Mouse (Mus musculus): ENCODE results near the gene Epyc. TPM values are rescaled to one million over a fixed set of nuclear protein-coding genes. Genes with fewer than 3 reads are reported as not detected.
"Not testable (repeated sequence)": the region's sequence is repeated elsewhere in the genome, so short reads cannot be mapped to it uniquely, and the experiment has no call there.

The Epyc gene
- polyA plus RNA-seq, 1 experiment from 2014 or later: 3.2 TPM

- no peak overlapping the region for H3K9ac ChIP-seq (ENCODE audit: low read length)
- WGBS: 77% methylated on average over 1 of the region's 1 CpGs
- H3K27ac ChIP-seq (ENCODE audit: low read depth, low read length): no peak overlapping the region
- H3K27me3 ChIP-seq (ENCODE audit: control insufficient read depth, insufficient read depth, low read length): no peaks in the 10 kb centered on the region
- DNase-seq (ENCODE audit: low spot score) (no peak), ATAC-seq (replicated peaks; ENCODE audit: low FRiP score) (no peak)
- H3K9me3 ChIP-seq (ENCODE audit: control insufficient read depth, low read length): no peaks in the 10 kb centered on the region
- no peaks in the 10 kb centered on the region for H3K36me3 ChIP-seq (ENCODE audit: control insufficient read depth, insufficient read depth, low read length)
- H3K4me3 ChIP-seq (ENCODE audit: low read depth, low read length): no peak overlapping the region
- H3K4me2 ChIP-seq (ENCODE audit: low read depth, low read length, severe bottlenecking): no peak overlapping the region
- H3K4me1 ChIP-seq (replicated peaks; ENCODE audit: control insufficient read depth, insufficient read depth, low read length): no peaks in the 10 kb centered on the region
Measured at GRCm38 (mm10) chr10:97717233-97717632, 73.4 kb downstream of the Epyc start.

DNA sequence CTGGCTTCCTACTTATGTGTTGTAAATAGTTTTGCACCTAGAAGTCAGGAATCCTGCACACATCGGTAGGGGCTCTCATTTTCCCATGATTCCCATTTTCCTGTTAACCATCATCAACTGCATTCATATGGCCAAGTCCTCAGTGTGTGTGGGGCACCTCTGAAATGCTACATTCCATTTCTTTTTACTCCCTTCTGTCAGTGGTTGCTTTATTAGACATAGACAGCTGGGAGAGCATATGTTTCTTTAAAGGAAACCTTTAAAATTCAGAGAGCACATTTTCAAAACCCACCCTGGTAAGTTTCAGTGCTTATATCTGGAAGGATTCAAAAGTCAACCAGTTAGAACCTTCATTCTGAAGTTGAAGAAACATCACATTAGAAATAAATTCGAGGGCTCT, 74.2 kb downstream of the Epyc start:
- DNase-seq (ENCODE audit: low spot score): no peak
- 77% methylated on average over 2 of the region's 2 CpGs for WGBS
- no peaks in the 10 kb centered on the region for H3K4me1 ChIP-seq (replicated peaks; ENCODE audit: control insufficient read depth, insufficient read depth, low read length)
- no peak overlapping the region for H3K9ac ChIP-seq (ENCODE audit: low read length)
- H3K4me2 ChIP-seq (ENCODE audit: low read depth, low read length, severe bottlenecking): no peak overlapping the region
- no peak overlapping the region for H3K4me3 ChIP-seq (ENCODE audit: low read depth, low read length)
- no peaks in the 10 kb centered on the region for H3K9me3 ChIP-seq (ENCODE audit: control insufficient read depth, low read length)
- H3K27ac ChIP-seq (ENCODE audit: low read depth, low read length): no peak overlapping the region
- ATAC-seq (replicated peaks; ENCODE audit: low FRiP score): no peak
- no peaks in the 10 kb centered on the region for H3K36me3 ChIP-seq (ENCODE audit: control insufficient read depth, insufficient read depth, low read length)
- H3K27me3 ChIP-seq (ENCODE audit: control insufficient read depth, insufficient read depth, low read length): no peaks in the 10 kb centered on the region

GRCm38 (mm10) chr10:97720625-97721024, 76.8 kb downstream of the Epyc start:
- Histone ChIP-seq H3K27me3 (ENCODE audit: control insufficient read depth, insufficient read depth, low read length) (no peaks in the 10 kb centered on the region), H3K36me3 (ENCODE audit: control insufficient read depth, insufficient read depth, low read length) (no peaks in the 10 kb centered on the region)
- WGBS: 94% methylated on average over 1 of the region's 1 CpGs

DNA sequence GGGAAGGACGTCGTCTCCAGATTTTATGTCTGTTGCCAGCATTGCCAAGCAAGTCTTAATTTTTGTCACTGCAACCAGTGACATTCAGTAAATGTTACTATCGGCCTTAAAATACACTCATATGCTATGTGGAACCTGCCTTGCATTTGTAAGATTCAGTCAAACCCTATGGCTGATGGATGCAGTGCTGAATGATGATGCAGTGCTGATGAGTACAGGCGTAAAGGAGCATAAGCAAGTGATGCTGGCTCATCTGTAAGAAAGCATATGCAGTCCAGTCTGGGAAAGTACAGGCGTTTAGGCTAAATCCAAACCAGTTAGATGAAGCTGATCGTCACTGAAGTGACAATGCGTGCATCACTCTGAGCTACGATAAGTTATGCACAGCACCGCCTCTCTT, 78.8 kb downstream of the Epyc start:
- no peak overlapping the region for H3K4me2 ChIP-seq (ENCODE audit: low read depth, low read length, severe bottlenecking)
- no peak overlapping the region for H3K27ac ChIP-seq (ENCODE audit: low read depth, low read length)
- 94% methylated on average over 9 of the region's 9 CpGs for WGBS
- DNase-seq (ENCODE audit: low spot score): no peak
- ATAC-seq (replicated peaks; ENCODE audit: low FRiP score): no peak
- no peaks in the 10 kb centered on the region for H3K4me1 ChIP-seq (replicated peaks; ENCODE audit: control insufficient read depth, insufficient read depth, low read length)
- H3K9me3 ChIP-seq (ENCODE audit: control insufficient read depth, low read length): no peaks in the 10 kb centered on the region
- H3K4me3 ChIP-seq (ENCODE audit: low read depth, low read length): no peak overlapping the region
- H3K36me3 ChIP-seq (ENCODE audit: control insufficient read depth, insufficient read depth, low read length): no peaks in the 10 kb centered on the region
- no peaks in the 10 kb centered on the region for H3K27me3 ChIP-seq (ENCODE audit: control insufficient read depth, insufficient read depth, low read length)
- no peak overlapping the region for H3K9ac ChIP-seq (ENCODE audit: low read length)

More at GRCm38 (mm10) chr10:97720625-97721024, 76.8 kb downstream of the Epyc start:
- ATAC-seq (replicated peaks; ENCODE audit: low FRiP score) (no peak), DNase-seq (ENCODE audit: low spot score) (no peak)
- H3K4me2 ChIP-seq (ENCODE audit: low read depth, low read length, severe bottlenecking): no peak overlapping the region
- H3K27ac ChIP-seq (ENCODE audit: low read depth, low read length): no peak overlapping the region
- no peak overlapping the region for H3K4me3 ChIP-seq (ENCODE audit: low read depth, low read length)
- no peak overlapping the region for H3K9ac ChIP-seq (ENCODE audit: low read length)
- H3K4me1 ChIP-seq (replicated peaks; ENCODE audit: control insufficient read depth, insufficient read depth, low read length): no peaks in the 10 kb centered on the region
- no peaks in the 10 kb centered on the region for H3K9me3 ChIP-seq (ENCODE audit: control insufficient read depth, low read length)

- no peaks in the 10 kb centered on the region for H3K9me3 ChIP-seq (ENCODE audit: control insufficient read depth, low read length)
- H3K4me1 ChIP-seq (replicated peaks; ENCODE audit: control insufficient read depth, insufficient read depth, low read length): no peaks in the 10 kb centered on the region
- no peak overlapping the region for H3K4me2 ChIP-seq (ENCODE audit: low read depth, low read length, severe bottlenecking)
- H3K27ac ChIP-seq (ENCODE audit: low read depth, low read length): no peak overlapping the region
- no peak overlapping the region for H3K9ac ChIP-seq (ENCODE audit: low read length)
- no peaks in the 10 kb centered on the region for H3K36me3 ChIP-seq (ENCODE audit: control insufficient read depth, insufficient read depth, low read length)
- ATAC-seq (replicated peaks; ENCODE audit: low FRiP score) (no peak), DNase-seq (ENCODE audit: low spot score) (no peak)
- no peaks in the 10 kb centered on the region for H3K27me3 ChIP-seq (ENCODE audit: control insufficient read depth, insufficient read depth, low read length)
- WGBS: 59% methylated on average over 1 of the region's 1 CpGs
- H3K4me3 ChIP-seq (ENCODE audit: low read depth, low read length): no peak overlapping the region
Measured at GRCm38 (mm10) chr10:97725929-97726328, 82.1 kb downstream of the Epyc start.

GRCm38 (mm10) chr10:97726655-97727054, 82.8 kb downstream of the Epyc start, which contains the start of gene C030005K15Rik:
Gene C030005K15Rik, minus strand, starts transcription at chr10:97726755.
- not testable (repeated sequence) for H3K36me3 ChIP-seq (ENCODE audit: control insufficient read depth, insufficient read depth, low read length); H3K27me3 ChIP-seq (ENCODE audit: control insufficient read depth, insufficient read depth, low read length); ATAC-seq (replicated peaks; ENCODE audit: low FRiP score); H3K27ac ChIP-seq (ENCODE audit: low read depth, low read length); DNase-seq (ENCODE audit: low spot score); H3K4me3 ChIP-seq (ENCODE audit: low read depth, low read length); H3K4me2 ChIP-seq (ENCODE audit: low read depth, low read length, severe bottlenecking); H3K9ac ChIP-seq (ENCODE audit: low read length); H3K9me3 ChIP-seq (ENCODE audit: control insufficient read depth, low read length); H3K4me1 ChIP-seq (replicated peaks; ENCODE audit: control insufficient read depth, insufficient read depth, low read length)

Other genes starting within 250 kb of the Epyc start
- 15.1 and 15.7 TPM in 2 replicates for gene Dcn, start 164.5 kb upstream of the Epyc start, polyA plus RNA-seq (2014; fragmentation: Nextera tagmentation; extraction: Ambion mirVana)
- 95.2 and 97.7 TPM in 2 replicates for gene Lum, start 78.9 kb upstream of the Epyc start, polyA plus RNA-seq (2014; fragmentation: Nextera tagmentation; extraction: Ambion mirVana)
- 0.37 and 0.49 TPM in 2 replicates for gene Kera, start 37.2 kb upstream of the Epyc start, polyA plus RNA-seq (2014; fragmentation: Nextera tagmentation; extraction: Ambion mirVana)
- gene Ccer1, start 49.0 kb downstream of the Epyc start, polyA plus RNA-seq (2014; fragmentation: Nextera tagmentation; extraction: Ambion mirVana): not detected in 2 replicates
- not detected in 2 replicates for gene C030005K15Rik, start 82.7 kb downstream of the Epyc start, polyA plus RNA-seq (2014; fragmentation: Nextera tagmentation; extraction: Ambion mirVana)

Measured in forebrain, embryonic 11.5 days (tissue).